Mouse (Mus musculus) testis, adult 2 months (tissue): Measurements from ENCODE around the gene Ghrh. TPM values are rescaled to one million over a fixed set of nuclear protein-coding genes. Genes with fewer than 3 reads are reported as not detected.

Experiments
- H3K27ac ChIP-seq: fragments of 200-500 bp; 2 replicates; pipeline ENCODE4 v1.5.1; 2012; ENCODE audit warnings: low read depth, low read length; ENCODE audit not compliant: control insufficient read depth, insufficient read depth
- H3K27me3 ChIP-seq: fragments of 200-500 bp; 2 replicates; pipeline ENCODE4 v1.6.1; 2012; ENCODE audit warnings: mild to moderate bottlenecking, low read length, moderate library complexity; ENCODE audit not compliant: control insufficient read depth, insufficient read depth
- H3K36me3 ChIP-seq: fragments of 200-500 bp; 2 replicates; pipeline ENCODE4 v1.6.1; 2012; ENCODE audit warnings: mild to moderate bottlenecking, low read length; ENCODE audit not compliant: control insufficient read depth, insufficient read depth
- H3K4me1 ChIP-seq: fragments of 200-500 bp; 2 replicates; pipeline ENCODE4 v1.6.1; 2012; ENCODE audit warnings: low read length; ENCODE audit not compliant: control insufficient read depth, insufficient read depth
- H3K4me3 ChIP-seq: fragments of 200-500 bp; 2 replicates; pipeline ENCODE4 v1.5.1; 2012; ENCODE audit warnings: low read depth, mild to moderate bottlenecking, low read length, moderate library complexity, mixed read lengths; ENCODE audit not compliant: control insufficient read depth
- CTCF ChIP-seq: fragments of 200-500 bp; IDR thresholded peaks from 2 replicates; pipeline ENCODE4 v1.5.1; 2012; ENCODE audit warnings: low read depth, mild to moderate bottlenecking, inconsistent platforms, low read length, moderate library complexity; ENCODE audit not compliant: control insufficient read depth, insufficient read depth, insufficient replicate concordance
- POLR2A ChIP-seq: fragments of 200-500 bp; IDR thresholded peaks from 2 replicates; pipeline ENCODE4 v1.6.1; 2012; ENCODE audit warnings: low read depth, mild to moderate bottlenecking, inconsistent platforms, low read length, moderate library complexity; ENCODE audit not compliant: control insufficient read depth
- polyA plus RNA-seq: library from polyadenylated mRNA; depleted of rRNA; stranded (reverse); fragments of >200 nt; gene quantifications from 2 replicates; pipeline ENCODE4 v1.2.3, GENCODE M21; 2012

Gene Ghrh
- polyA plus RNA-seq, 1 experiment, result 0.89 TPM

- Histone ChIP-seq H3K36me3 (no peaks in the 10 kb centered on the region), H3K27ac (no peak overlapping the region), H3K4me3 (no peak overlapping the region), H3K4me1 (peaks cover 3% of the 10 kb centered on the region), H3K27me3 (no peaks in the 10 kb centered on the region)
- TF ChIP-seq POLR2A (no peak), CTCF (no peak)
Measured at GRCm38 (mm10) chr2:157384836-157385235, 37.5 kb upstream of the Ghrh start.

- Histone ChIP-seq H3K4me1 (peaks cover 14% of the 10 kb centered on the region), H3K36me3 (no peaks in the 10 kb centered on the region), H3K27ac (no peak overlapping the region), H3K4me3 (no peak overlapping the region), H3K27me3 (no peaks in the 10 kb centered on the region)
- TF ChIP-seq POLR2A (no peak), CTCF (no peak)
Measured at GRCm38 (mm10) chr2:157376995-157377394, 29.7 kb upstream of the Ghrh start.

- Histone ChIP-seq H3K36me3 (no peaks in the 10 kb centered on the region), H3K4me3 (peak overlapping the region; percentile 10), H3K27ac (no peak overlapping the region), H3K4me1 (peaks cover 14% of the 10 kb centered on the region), H3K27me3 (no peaks in the 10 kb centered on the region)
- no peak for TF ChIP-seq CTCF
- TF ChIP-seq POLR2A, result no peak
Measured at GRCm38 (mm10) chr2:157375794-157376757, 28.8 kb upstream of the Ghrh start.

- H3K27me3 ChIP-seq, result no peaks in the 10 kb centered on the region
- peaks cover 14% of the 10 kb centered on the region for H3K4me1 ChIP-seq
- no peak overlapping the region for H3K4me3 ChIP-seq
- H3K36me3 ChIP-seq, result no peaks in the 10 kb centered on the region
- TF ChIP-seq POLR2A (no peak), CTCF (no peak)
- H3K27ac ChIP-seq, result no peak overlapping the region
Measured at GRCm38 (mm10) chr2:157375051-157375450, 27.7 kb upstream of the Ghrh start.

- no peak overlapping the region for H3K4me3 ChIP-seq
- H3K27ac ChIP-seq, result peak overlapping the region; percentile 43
- peaks cover 14% of the 10 kb centered on the region for H3K4me1 ChIP-seq
- H3K27me3 ChIP-seq, result no peaks in the 10 kb centered on the region
- TF ChIP-seq POLR2A (no peak), CTCF (no peak)
- H3K36me3 ChIP-seq, result no peaks in the 10 kb centered on the region
Measured at GRCm38 (mm10) chr2:157373681-157374080, 26.4 kb upstream of the Ghrh start.

DNA sequence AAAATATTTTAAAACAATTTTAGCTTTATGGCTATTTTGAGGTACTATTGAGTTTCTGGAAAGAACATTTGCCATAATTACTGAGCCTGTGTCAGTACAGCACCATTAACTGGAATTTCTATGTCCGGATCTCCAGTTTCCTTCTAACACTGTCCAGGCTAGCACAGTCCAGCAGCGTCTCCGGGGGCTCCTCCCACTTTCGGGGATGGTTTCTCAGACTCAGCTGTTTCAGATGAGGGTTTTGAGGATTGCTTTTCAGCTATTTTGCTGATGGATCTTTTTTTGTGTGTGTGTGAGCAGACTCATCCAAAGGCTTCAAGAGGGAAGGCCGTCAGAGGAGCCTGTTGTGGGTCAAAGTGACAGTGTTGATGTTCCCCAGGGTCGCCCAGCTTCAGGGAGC lies 24.4 kb upstream of the Ghrh start:
- no peak for TF ChIP-seq CTCF
- no peak for TF ChIP-seq POLR2A
- Histone ChIP-seq H3K36me3 (no peaks in the 10 kb centered on the region), H3K4me3 (no peak overlapping the region), H3K27me3 (no peaks in the 10 kb centered on the region), H3K4me1 (peaks cover 16% of the 10 kb centered on the region), H3K27ac (no peak overlapping the region)

- TF ChIP-seq CTCF (no peak), POLR2A (no peak)
- peaks cover 4% of the 10 kb centered on the region for H3K4me1 ChIP-seq
Measured at GRCm38 (mm10) chr2:157367991-157368390, 20.7 kb upstream of the Ghrh start.

More at GRCm38 (mm10) chr2:157367991-157368390, 20.7 kb upstream of the Ghrh start:
- H3K27ac ChIP-seq, result peak overlapping the region; percentile 71
- H3K4me3 ChIP-seq, result peak overlapping the region; percentile 90
- no peaks in the 10 kb centered on the region for H3K36me3 ChIP-seq
- no peaks in the 10 kb centered on the region for H3K27me3 ChIP-seq
